Mouse (Mus musculus): Measurements from ENCODE around the gene Picalm.

- TF ChIP-seq CTCF (IDR thresholded peaks at IDR 0.05; ENCODE audit: low read depth, low read length) (no peak), POLR2A (IDR thresholded peaks at IDR 0.05; ENCODE audit: extremely low read depth, insufficient read depth, low read length) (no peak)
Measured at GRCm38 (mm10) chr7:90116100-90116499, 13.9 kb upstream of the Picalm start.

Measured in liver, adult 2 months (tissue).